Mouse (Mus musculus): Measurements from ENCODE around the gene Drg2.

Gene Drg2

GRCm38 (mm10) chr11:60469039-60469438 lies 14.6 kb downstream of the Drg2 start, which contains the start of gene Myo15:
Gene Myo15 (plus strand): TSS chr11:60469339.
- in situ Hi-C loops (cut with MboI, MseI), result no loop called here

GRCm38 (mm10) chr11:60470743-60471142 lies 16.4 kb downstream of the Drg2 start:
- in situ Hi-C loops (cut with MboI, MseI), result no loop called here

- in situ Hi-C loops (cut with MboI, MseI), result no loop called here
Measured at GRCm38 (mm10) chr11:60474534-60474933, 20.1 kb downstream of the Drg2 start.

GRCm38 (mm10) chr11:60475668-60476362 lies 21.4 kb downstream of the Drg2 start:
- in situ Hi-C loops (cut with MboI, MseI), result no loop called here

- in situ Hi-C loops (cut with MboI, MseI), result no loop called here
Measured at GRCm38 (mm10) chr11:60478121-60478520, 23.7 kb downstream of the Drg2 start.

- in situ Hi-C loops (cut with MboI, MseI), result no loop called here
Measured at GRCm38 (mm10) chr11:60486267-60486666, 31.9 kb downstream of the Drg2 start.

- in situ Hi-C loops (cut with MboI, MseI), result no loop called here
Measured at GRCm38 (mm10) chr11:60492726-60493125, 38.3 kb downstream of the Drg2 start.

GRCm38 (mm10) chr11:60495692-60496091 lies 41.3 kb downstream of the Drg2 start:
- in situ Hi-C loops (cut with MboI, MseI), result no loop called here

- in situ Hi-C loops (cut with MboI, MseI), result no loop called here
Measured at GRCm38 (mm10) chr11:60507281-60507680, 52.9 kb downstream of the Drg2 start.

GRCm38 (mm10) chr11:60508950-60509349 lies 54.6 kb downstream of the Drg2 start:
- in situ Hi-C loops (cut with MboI, MseI), result no loop called here

- in situ Hi-C loops (cut with MboI, MseI), result no loop called here
Measured at GRCm38 (mm10) chr11:60509500-60509899, 55.1 kb downstream of the Drg2 start.

GRCm38 (mm10) chr11:60511893-60512292 lies 57.5 kb downstream of the Drg2 start:
- in situ Hi-C loops (cut with MboI, MseI), result no loop called here

GRCm38 (mm10) chr11:60512520-60512919 lies 58.1 kb downstream of the Drg2 start:
- in situ Hi-C loops (cut with MboI, MseI), result no loop called here

- in situ Hi-C loops (cut with MboI, MseI), result no loop called here
Measured at GRCm38 (mm10) chr11:60514941-60515340, 60.5 kb downstream of the Drg2 start.

GRCm38 (mm10) chr11:60518305-60518704 lies 63.9 kb downstream of the Drg2 start:
- in situ Hi-C loops (cut with MboI, MseI), result no loop called here
